Mouse (Mus musculus) midbrain, embryonic 15.5 days (tissue): ENCODE measurements around the gene Sult1a1. TPM values are rescaled to one million over a fixed set of nuclear protein-coding genes. Genes with fewer than 3 reads are reported as not detected.

ENCODE experiments used
- ATAC-seq: fragments of 200-750 bp; cut with Nextera tagmentation; replicated peaks from 2 replicates; pipeline ENCODE4 v1.8.0; 2017; ENCODE audit warnings: moderate TSS enrichment
- H3K27ac ChIP-seq: fragments of 300-500 bp; sonication (generic); 2 replicates; pipeline ENCODE4 v1.5.1; 2015; ENCODE audit warnings: mild to moderate bottlenecking, inconsistent platforms
- H3K27me3 ChIP-seq: fragments of 300-500 bp; sonication (generic); replicated peaks from 2 replicates; pipeline ENCODE4 v1.6.1; 2015; ENCODE audit warnings: inconsistent platforms
- H3K36me3 ChIP-seq: fragments of 300-500 bp; sonication (generic); replicated peaks from 2 replicates; pipeline ENCODE4 v1.6.1; 2015; ENCODE audit warnings: inconsistent platforms
- H3K4me1 ChIP-seq: fragments of 300-500 bp; sonication (generic); 2 replicates; pipeline ENCODE4 v1.6.1; 2015; ENCODE audit warnings: inconsistent platforms
- H3K4me2 ChIP-seq: fragments of 300-500 bp; sonication (generic); 2 replicates; pipeline ENCODE4 v1.6.1; 2015; ENCODE audit warnings: inconsistent platforms, mild to moderate bottlenecking, moderate library complexity
- H3K4me3 ChIP-seq: fragments of 300-500 bp; sonication (generic); 2 replicates; pipeline ENCODE4 v1.5.1; 2015; ENCODE audit warnings: mild to moderate bottlenecking, inconsistent platforms
- H3K9ac ChIP-seq: fragments of 300-500 bp; sonication (generic); 2 replicates; pipeline ENCODE4 v1.6.1; 2015; ENCODE audit warnings: mild to moderate bottlenecking, inconsistent platforms
- H3K9me3 ChIP-seq: fragments of 300-500 bp; sonication (generic); 2 replicates; pipeline ENCODE4 v1.6.1; 2016; ENCODE audit warnings: inconsistent platforms
- WGBS: fragments of 180-500 bp; shearing (Covaris S2); methylation state at CpG from one replicate; pipeline ENCODE4 v1.1.7; 2015; ENCODE audit warnings: mixed read lengths; 5-methylcytosine and 5-hydroxymethylcytosine counted together
- polyA plus RNA-seq: library from polyadenylated mRNA; unstranded; fragments of >200 nt; fragmentation: Nextera tagmentation; extraction: Ambion mirVana; gene quantifications from 2 replicates; pipeline ENCODE4 v1.2.1, GENCODE M21; 2015

Gene Sult1a1
- polyA plus RNA-seq, 1 experiment from 2014 or later: 8.9 TPM

DNA sequence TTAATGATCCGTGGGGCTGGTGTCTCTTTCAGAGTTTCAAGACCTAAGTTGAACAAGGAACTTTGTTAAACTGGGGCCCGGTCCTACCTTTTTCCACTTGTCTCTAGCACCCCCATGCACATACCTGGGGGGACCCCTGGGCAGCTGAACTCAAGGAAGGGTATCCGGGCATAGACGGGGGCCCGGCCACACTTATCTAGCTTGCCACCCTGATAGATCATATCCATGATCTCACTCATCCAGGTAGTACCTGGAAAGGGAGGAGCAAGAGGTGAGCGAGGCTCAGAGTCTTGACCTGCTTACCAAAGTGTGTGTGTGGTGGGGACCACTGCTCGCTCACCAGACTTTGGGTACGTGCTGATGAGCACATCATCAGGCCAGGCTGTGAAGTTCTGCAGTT, 1.1 kb downstream of the Sult1a1 start:
- Histone ChIP-seq H3K36me3 (peaks cover 6% of the 10 kb centered on the region; the same call in 1 of the 2 replicates), H3K9me3 (no peaks in the 10 kb centered on the region), H3K27ac (no peak overlapping the region), H3K4me1 (no peaks in the 10 kb centered on the region), H3K9ac (no peak overlapping the region), H3K4me3 (no peak overlapping the region), H3K4me2 (no peak overlapping the region), H3K27me3 (no peaks in the 10 kb centered on the region)
- 96% methylated on average over 8 of the region's 8 CpGs for whole genome bisulfite sequencing
- ATAC-seq: no peak

DNA sequence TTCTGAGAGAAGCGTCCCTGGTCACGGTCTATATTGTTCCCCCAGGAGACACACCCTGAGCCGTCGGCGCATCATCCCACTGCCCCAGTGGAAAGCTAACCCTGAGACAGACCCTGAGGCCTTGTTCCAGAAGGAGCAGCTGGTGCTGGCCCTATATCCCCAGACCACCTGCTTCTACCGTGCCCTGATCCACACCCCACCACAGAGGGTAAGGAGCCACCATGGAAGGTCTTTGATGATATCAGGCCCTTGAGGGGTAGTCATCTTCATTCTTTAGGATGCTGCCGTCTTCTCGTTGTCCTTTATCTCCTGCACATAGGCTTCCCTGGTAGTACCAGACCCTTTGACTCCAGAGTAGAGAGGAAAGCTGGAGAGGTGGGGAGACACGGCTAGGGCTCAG, 4.1 kb downstream of the Sult1a1 start:
- Histone ChIP-seq H3K4me2 (no peak overlapping the region), H3K4me1 (no peaks in the 10 kb centered on the region), H3K9ac (no peak overlapping the region), H3K27me3 (no peaks in the 10 kb centered on the region), H3K36me3 (peaks cover 6% of the 10 kb centered on the region; the same call in 1 of the 2 replicates), H3K27ac (no peak overlapping the region), H3K4me3 (no peak overlapping the region), H3K9me3 (no peaks in the 10 kb centered on the region)
- WGBS: 93% methylated on average over 9 of the region's 9 CpGs
- no peak for ATAC-seq

DNA sequence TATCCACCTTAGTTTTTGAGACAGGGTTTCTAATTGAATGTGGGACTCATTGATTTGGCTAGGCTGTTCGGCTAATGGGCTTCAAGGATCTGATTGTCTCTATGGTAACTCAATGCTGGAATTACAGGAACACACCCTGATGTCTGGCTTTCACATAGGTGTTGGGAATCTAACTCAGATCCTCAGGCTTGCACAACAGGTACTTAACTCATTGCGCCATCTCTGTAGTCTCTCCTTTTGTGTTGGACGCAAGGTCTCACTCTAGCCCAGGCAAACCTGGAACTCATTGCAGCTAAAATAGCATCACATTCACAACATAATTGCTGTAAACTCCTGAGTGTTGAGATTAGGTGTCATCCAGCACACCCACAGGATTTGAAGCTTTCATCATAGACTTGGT, 6.1 kb downstream of the Sult1a1 start:
- Histone ChIP-seq H3K9me3 (no peaks in the 10 kb centered on the region), H3K27ac (no peak overlapping the region), H3K4me2 (no peak overlapping the region), H3K9ac (no peak overlapping the region), H3K4me3 (no peak overlapping the region), H3K4me1 (no peaks in the 10 kb centered on the region), H3K27me3 (no peaks in the 10 kb centered on the region), H3K36me3 (peaks cover 10% of the 10 kb centered on the region)
- 94% methylated on average over 3 of the region's 3 CpGs for WGBS
- ATAC-seq: no peak

DNA sequence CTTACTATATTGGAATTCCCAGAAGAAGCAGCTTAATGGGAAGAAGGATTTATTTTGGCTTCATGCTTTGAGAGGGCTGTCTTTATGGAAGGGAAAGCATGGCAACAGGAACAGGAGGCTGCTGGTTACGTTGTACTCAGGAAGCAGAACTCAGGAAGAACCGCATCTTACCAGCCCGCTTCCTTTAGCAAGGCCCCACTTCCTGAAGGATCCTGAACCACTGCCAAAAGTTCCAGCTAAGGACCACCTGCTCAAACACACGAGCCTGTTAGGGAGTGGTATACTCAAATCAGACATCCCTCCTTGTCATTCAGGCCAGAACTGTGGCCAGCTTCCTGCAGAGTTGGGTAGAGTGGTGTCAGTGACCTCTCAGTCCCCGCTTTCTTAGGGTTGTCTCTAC, 7.8 kb downstream of the Sult1a1 start:
- H3K27ac ChIP-seq: no peak overlapping the region
- no peak overlapping the region for H3K9ac ChIP-seq
- no peak overlapping the region for H3K4me2 ChIP-seq
- peaks cover 20% of the 10 kb centered on the region for H3K36me3 ChIP-seq
- ATAC-seq: no peak
- H3K4me1 ChIP-seq: no peaks in the 10 kb centered on the region
- H3K27me3 ChIP-seq: no peaks in the 10 kb centered on the region
- no peaks in the 10 kb centered on the region for H3K9me3 ChIP-seq
- 85% methylated on average over 5 of the region's 5 CpGs for WGBS
- no peak overlapping the region for H3K4me3 ChIP-seq

DNA sequence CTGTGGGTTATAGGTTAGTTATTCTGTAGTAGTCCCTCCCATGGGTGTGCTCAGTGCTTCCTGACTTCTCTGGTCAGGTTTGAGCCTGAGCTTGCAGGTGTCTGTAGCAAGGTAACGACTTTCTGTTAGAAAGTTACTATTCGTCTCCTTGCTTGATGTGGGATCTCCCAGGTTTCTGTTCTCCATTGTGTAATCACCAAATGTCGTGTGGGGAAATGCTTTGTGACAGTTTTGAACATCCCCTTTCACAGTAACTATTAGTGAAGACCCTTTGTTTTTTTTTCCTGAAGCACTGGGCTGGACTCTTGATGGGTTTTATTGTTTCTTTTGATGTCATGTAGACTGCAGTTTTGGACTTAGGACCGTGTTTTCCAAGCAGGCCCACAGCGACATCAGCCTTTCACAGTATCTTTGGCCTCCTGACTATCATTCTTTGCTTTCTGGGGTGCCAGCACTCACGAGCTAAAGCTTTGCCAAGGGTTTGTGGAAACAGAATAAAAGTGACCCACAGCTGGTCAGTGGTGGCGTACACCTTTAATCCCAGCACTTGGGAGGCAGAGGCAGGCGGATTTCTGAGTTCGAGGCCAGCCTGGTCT, 8.6 kb downstream of the Sult1a1 start:
- no peak for ATAC-seq
- Histone ChIP-seq H3K9me3 (no peaks in the 10 kb centered on the region), H3K27ac (no peak overlapping the region), H3K4me2 (no peak overlapping the region), H3K9ac (no peak overlapping the region), H3K4me1 (no peaks in the 10 kb centered on the region), H3K4me3 (no peak overlapping the region), H3K27me3 (no peaks in the 10 kb centered on the region), H3K36me3 (peaks cover 20% of the 10 kb centered on the region)
- 86% methylated on average over 9 of the region's 9 CpGs for WGBS

DNA sequence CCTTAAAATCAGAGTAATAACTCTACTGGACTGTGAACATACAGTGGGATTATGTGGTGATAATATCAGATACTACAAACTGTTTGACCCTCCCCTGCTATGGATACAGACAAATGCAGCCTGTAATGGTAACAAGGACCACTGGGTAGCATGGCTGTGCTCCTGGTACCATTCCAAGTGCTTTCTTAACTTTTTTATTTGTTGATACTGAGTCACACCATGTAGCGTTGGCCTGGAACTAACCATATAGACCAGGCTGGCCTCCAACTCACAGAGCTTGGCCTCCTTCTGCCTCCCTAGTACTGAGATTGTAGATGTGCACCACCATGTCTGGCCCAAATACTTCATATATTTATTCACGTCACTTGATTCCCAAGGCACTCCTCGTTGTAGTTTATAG, 11.0 kb downstream of the Sult1a1 start:
- no peak overlapping the region for H3K9ac ChIP-seq
- no peak for ATAC-seq
- WGBS: 94% methylated on average over 3 of the region's 3 CpGs
- H3K27ac ChIP-seq: no peak overlapping the region
- H3K4me2 ChIP-seq: no peak overlapping the region
- no peaks in the 10 kb centered on the region for H3K27me3 ChIP-seq
- no peaks in the 10 kb centered on the region for H3K4me1 ChIP-seq
- no peaks in the 10 kb centered on the region for H3K9me3 ChIP-seq
- H3K4me3 ChIP-seq: no peak overlapping the region
- peaks cover 14% of the 10 kb centered on the region for H3K36me3 ChIP-seq

DNA sequence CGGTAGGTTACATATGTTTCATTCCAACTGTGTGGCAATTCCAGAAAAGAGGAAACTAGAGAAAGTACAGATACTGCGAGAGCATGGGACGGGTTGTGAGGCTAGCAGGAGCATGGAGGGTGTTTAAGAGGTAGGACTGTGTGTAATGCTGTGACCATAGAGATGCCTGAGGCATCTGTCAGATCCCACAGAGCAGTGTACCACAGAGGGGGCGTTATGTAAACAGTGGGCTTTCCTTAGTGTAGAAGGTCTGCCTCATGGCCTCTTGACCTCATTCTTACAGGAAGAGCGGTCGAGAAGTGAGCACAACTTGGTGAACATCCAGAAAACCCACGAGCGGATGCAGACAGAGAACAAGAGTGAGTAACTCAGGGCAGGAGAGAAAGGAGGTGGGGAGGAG, 12.6 kb downstream of the Sult1a1 start:
- H3K4me3 ChIP-seq: no peak overlapping the region
- WGBS: 80% methylated on average over 8 of the region's 8 CpGs
- no peak overlapping the region for H3K9ac ChIP-seq
- no peaks in the 10 kb centered on the region for H3K4me1 ChIP-seq
- ATAC-seq: no peak
- no peak overlapping the region for H3K27ac ChIP-seq
- H3K27me3 ChIP-seq: no peaks in the 10 kb centered on the region
- no peak overlapping the region for H3K4me2 ChIP-seq
- peaks cover 14% of the 10 kb centered on the region for H3K36me3 ChIP-seq
- H3K9me3 ChIP-seq: no peaks in the 10 kb centered on the region

DNA sequence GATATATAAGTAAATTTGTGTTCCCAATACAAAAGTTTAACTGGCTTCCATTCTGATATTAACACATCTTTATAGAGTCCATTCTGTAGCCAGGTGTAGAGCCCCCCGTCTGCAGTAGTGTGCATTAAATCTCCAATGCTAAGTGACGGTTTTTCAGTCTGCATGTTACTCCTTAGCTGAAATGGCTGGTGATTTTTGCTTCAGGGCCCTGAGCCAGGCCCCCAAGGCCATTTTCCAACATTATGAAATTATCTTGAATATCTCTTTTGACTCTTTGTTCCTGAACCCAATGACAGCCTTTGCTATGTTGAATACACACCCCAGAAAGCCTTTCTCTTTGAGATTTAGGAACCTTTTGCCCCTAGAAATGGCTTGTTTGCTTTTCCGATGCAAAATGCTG, 16.5 kb downstream of the Sult1a1 start:
- Histone ChIP-seq H3K4me1 (no peaks in the 10 kb centered on the region), H3K4me3 (no peak overlapping the region), H3K36me3 (peaks cover 7% of the 10 kb centered on the region), H3K27me3 (no peaks in the 10 kb centered on the region), H3K9me3 (no peaks in the 10 kb centered on the region), H3K27ac (no peak overlapping the region), H3K4me2 (no peak overlapping the region), H3K9ac (no peak overlapping the region)
- 87% methylated on average over 3 of the region's 3 CpGs for WGBS
- ATAC-seq: no peak

DNA sequence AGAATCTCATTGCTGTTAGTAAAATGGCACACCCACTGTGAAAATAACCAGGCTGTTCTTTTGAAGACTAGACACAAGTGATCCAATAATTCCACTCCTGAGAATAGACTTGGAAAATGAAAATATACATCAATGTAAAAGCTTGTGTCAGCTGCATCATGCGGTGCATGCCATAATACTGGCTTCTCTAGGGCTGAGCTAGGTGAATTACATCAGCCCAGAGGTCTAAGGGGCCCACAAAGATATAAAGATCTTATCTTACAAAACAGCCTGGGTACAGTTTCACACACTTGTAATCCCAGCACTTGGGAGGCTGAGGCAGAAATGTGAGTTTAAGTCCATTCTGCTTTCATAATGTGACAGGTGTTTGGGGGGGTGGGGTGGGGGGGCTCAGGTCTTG, 18.7 kb downstream of the Sult1a1 start:
- Histone ChIP-seq H3K9me3 (no peaks in the 10 kb centered on the region), H3K27me3 (no peaks in the 10 kb centered on the region), H3K36me3 (no peaks in the 10 kb centered on the region), H3K27ac (no peak overlapping the region), H3K9ac (no peak overlapping the region), H3K4me3 (no peak overlapping the region), H3K4me1 (no peaks in the 10 kb centered on the region), H3K4me2 (no peak overlapping the region)
- WGBS: 93% methylated on average over 1 of the region's 1 CpGs
- ATAC-seq: no peak

DNA sequence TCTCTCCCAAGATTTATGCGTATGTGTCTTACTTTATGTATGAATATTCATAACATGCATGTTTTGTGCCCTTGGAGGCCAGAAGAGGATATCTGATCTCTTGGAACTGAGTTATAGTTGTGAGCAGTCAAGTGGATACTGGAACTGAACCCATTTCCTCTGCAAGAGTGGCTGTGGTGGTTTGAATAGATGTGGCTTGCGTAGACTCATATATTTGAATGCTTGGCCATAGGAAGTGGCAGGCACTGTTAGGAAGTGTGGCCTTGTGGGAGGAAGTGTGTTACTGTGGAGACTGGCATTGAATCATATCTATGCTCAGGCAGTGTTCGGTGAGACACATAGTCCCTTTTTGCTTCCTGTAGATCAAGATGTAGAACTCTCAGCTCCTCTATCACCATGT, 20.5 kb downstream of the Sult1a1 start:
- H3K27ac ChIP-seq: no peak overlapping the region
- H3K9ac ChIP-seq: no peak overlapping the region
- ATAC-seq: no peak
- H3K9me3 ChIP-seq: no peaks in the 10 kb centered on the region
- 91% methylated on average over 3 of the region's 3 CpGs for WGBS
- H3K36me3 ChIP-seq: no peaks in the 10 kb centered on the region
- H3K4me3 ChIP-seq: no peak overlapping the region
- H3K4me2 ChIP-seq: no peak overlapping the region
- peaks cover 2% of the 10 kb centered on the region; the same call in 1 of the 2 replicates for H3K4me1 ChIP-seq
- no peaks in the 10 kb centered on the region for H3K27me3 ChIP-seq

DNA sequence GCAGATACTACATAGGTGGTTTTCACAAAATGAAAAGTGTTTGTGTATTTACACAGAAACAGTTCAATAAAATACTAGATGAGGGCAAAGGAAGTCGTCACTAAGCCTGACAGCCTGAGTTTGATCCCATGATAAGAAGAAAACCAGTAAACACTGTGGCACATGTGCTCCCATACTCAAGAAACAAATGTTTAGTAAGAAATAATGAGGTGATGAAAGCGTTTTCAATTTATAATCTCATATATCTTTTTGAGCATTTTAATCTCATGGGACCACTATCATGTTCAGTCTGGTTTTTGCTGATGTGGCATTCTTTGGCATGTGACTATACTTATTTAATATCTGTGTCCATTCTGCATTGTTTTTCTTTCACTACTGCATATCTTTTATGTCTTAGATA, 22.2 kb downstream of the Sult1a1 start:
- Histone ChIP-seq H3K27ac (no peak overlapping the region), H3K4me2 (no peak overlapping the region), H3K27me3 (no peaks in the 10 kb centered on the region), H3K4me3 (no peak overlapping the region), H3K4me1 (peaks cover 9% of the 10 kb centered on the region; the same call in 1 of the 2 replicates), H3K9ac (no peak overlapping the region), H3K36me3 (no peaks in the 10 kb centered on the region), H3K9me3 (no peaks in the 10 kb centered on the region)
- 93% methylated on average over 2 of the region's 2 CpGs for WGBS
- no peak for ATAC-seq

DNA sequence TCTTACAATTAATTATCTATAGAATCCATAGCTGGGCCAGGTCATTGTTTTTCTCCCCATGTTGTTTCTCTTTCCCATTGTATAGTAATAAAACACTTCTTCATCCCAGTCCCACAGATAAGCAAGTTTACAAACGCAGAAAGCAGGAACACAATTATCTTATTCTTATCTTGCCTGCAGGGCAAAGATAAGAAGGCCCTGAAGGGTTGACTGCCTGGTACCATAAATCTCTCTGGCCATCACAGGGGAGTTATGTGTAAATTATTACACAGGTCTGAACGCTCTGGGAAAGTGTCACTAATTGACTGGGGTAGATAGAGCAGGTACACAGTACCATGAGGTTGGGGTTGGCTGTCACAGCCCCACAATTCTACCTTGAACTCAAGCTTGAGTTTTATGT, 25.4 kb downstream of the Sult1a1 start:
- Histone ChIP-seq H3K36me3 (no peaks in the 10 kb centered on the region), H3K9me3 (no peaks in the 10 kb centered on the region), H3K27me3 (no peaks in the 10 kb centered on the region), H3K4me2 (no peak overlapping the region), H3K9ac (no peak overlapping the region), H3K27ac (no peak overlapping the region), H3K4me3 (no peak overlapping the region), H3K4me1 (peaks cover 15% of the 10 kb centered on the region)
- ATAC-seq: no peak
- 81% methylated on average over 2 of the region's 2 CpGs for WGBS

DNA sequence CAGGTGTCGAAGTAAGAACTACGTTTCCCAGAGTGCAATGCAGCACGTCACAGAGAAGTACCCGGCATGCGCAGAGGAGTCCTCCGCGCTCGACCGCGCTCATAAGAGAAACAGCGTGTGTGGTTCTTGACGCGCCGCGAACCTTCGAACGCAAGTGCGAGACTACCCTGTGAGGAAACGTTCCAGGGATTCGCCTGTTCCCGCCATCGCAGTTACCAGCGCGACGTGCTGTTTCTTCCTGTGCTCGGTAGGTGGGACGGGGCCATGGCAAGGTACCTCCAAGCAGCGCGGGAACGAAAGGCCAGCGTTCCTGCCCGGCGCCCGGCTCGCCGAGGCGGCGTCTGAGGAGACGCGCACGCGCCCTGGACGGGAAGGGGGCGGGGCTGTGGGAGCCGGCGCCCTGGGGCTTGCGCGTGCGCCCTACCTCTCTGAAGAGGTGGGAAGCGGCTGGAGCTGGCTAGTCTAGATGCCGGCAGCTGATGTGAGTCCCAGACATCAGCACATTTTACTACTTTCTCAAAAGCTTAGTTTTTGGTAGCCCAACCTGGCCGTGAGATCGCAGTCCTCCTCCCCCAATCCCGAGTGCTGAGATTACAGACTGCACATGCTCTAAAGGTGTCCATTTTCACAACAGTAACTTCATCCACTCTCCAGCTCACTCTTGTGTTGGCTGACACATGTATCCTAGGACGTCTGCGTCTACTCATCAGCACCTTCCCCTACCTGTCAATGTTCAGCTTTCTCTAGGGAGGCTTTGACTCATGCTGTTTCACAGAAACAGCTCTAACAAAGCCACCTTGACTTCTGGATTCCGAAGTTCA, 26.8 kb downstream of the Sult1a1 start, which contains the start of gene Sgf29:
Sgf29 (plus strand) TSS at position 79 of the 821 bp plus-strand sequence.
- peaks cover 15% of the 10 kb centered on the region for H3K4me1 ChIP-seq
- H3K36me3 ChIP-seq: no peaks in the 10 kb centered on the region
- no peaks in the 10 kb centered on the region for H3K9me3 ChIP-seq
- peak within 1 kb of the TSS; percentile 58 for H3K4me2 ChIP-seq
- peak; percentile 98 for ATAC-seq
- 1% methylated on average over 57 of the region's 57 CpGs for WGBS
- peak within 1 kb of the TSS; percentile 95 for H3K27ac ChIP-seq
- peak within 1 kb of the TSS; percentile 71 for H3K9ac ChIP-seq
- no peaks in the 10 kb centered on the region for H3K27me3 ChIP-seq
- peak within 1 kb of the TSS; percentile 64 for H3K4me3 ChIP-seq
